Mouse (Mus musculus) kidney, postnatal 0 days (tissue): ENCODE results near the gene Mab21l3. TPM values are rescaled to one million over a fixed set of nuclear protein-coding genes. Genes with fewer than 3 reads are reported as not detected.

Source experiments
- ATAC-seq: fragments of 200-750 bp; cut with Nextera tagmentation; replicated peaks from 2 replicates; pipeline ENCODE4 v1.8.0; 2017; ENCODE audit warnings: low read depth, moderate number of reproducible peaks, moderate TSS enrichment, moderate library complexity; ENCODE audit not compliant: low FRiP score
- DNase-seq: peaks from one replicate; pipeline ENCODE4 v3.0.0-alpha.2; 2016; ENCODE audit warnings: low spot score
- H3K27ac ChIP-seq: fragments of 300-500 bp; sonication (generic); 2 replicates; pipeline ENCODE4 v1.5.1; 2014; ENCODE audit warnings: mild to moderate bottlenecking
- H3K27me3 ChIP-seq: fragments of 300-500 bp; sonication (generic); 2 replicates; pipeline ENCODE4 v1.6.1; 2014; ENCODE audit warnings: low read length, mixed read lengths; ENCODE audit not compliant: insufficient read depth
- H3K36me3 ChIP-seq: fragments of 300-500 bp; sonication (generic); 2 replicates; pipeline ENCODE4 v1.6.1; 2014; ENCODE audit warnings: low read length, mixed read lengths; ENCODE audit not compliant: insufficient read depth
- H3K4me1 ChIP-seq: fragments of 300-500 bp; sonication (generic); replicated peaks from 2 replicates; pipeline ENCODE4 v1.6.1; 2014; ENCODE audit warnings: antibody characterized with exemption, low read length, mixed read lengths; ENCODE audit not compliant: insufficient read depth
- H3K4me2 ChIP-seq: fragments of 300-500 bp; sonication (generic); 2 replicates; pipeline ENCODE4 v1.6.1; 2014; ENCODE audit warnings: mild to moderate bottlenecking, low read length, moderate library complexity, mixed read lengths
- H3K4me3 ChIP-seq: fragments of 300-500 bp; sonication (generic); replicated peaks from 2 replicates; pipeline ENCODE4 v1.5.1; 2014; ENCODE audit warnings: low read depth, low read length
- H3K9ac ChIP-seq: fragments of 300-500 bp; sonication (generic); 2 replicates; pipeline ENCODE4 v1.6.1; 2014; ENCODE audit warnings: low read depth, low read length
- H3K9me3 ChIP-seq: fragments of 300-500 bp; sonication (generic); replicated peaks from 2 replicates; pipeline ENCODE4 v1.6.1; 2016; ENCODE audit warnings: low read length, inconsistent platforms, mixed read lengths
- CTCF ChIP-seq: IDR thresholded peaks from 2 replicates; pipeline ENCODE4 v1.5.1; 2016; ENCODE audit warnings: antibody characterized with exemption, low read depth, mild to moderate bottlenecking, moderate library complexity
- WGBS: fragments of 180-500 bp; shearing (Covaris S2); extraction: QIAGEN DNeasy Blood & Tissue Kit; methylation state at CpG from one replicate; pipeline ENCODE4 v1.1.7; 2014; 5-methylcytosine and 5-hydroxymethylcytosine counted together
- polyA plus RNA-seq: library from polyadenylated mRNA; unstranded; fragments of >200 nt; fragmentation: Nextera tagmentation; extraction: Ambion mirVana; gene quantifications from 2 replicates; pipeline ENCODE4 v1.2.1, GENCODE M21; 2015

Mab21l3 gene
- polyA plus RNA-seq, 1 experiment from 2014 or later = 1.0 TPM

DNA sequence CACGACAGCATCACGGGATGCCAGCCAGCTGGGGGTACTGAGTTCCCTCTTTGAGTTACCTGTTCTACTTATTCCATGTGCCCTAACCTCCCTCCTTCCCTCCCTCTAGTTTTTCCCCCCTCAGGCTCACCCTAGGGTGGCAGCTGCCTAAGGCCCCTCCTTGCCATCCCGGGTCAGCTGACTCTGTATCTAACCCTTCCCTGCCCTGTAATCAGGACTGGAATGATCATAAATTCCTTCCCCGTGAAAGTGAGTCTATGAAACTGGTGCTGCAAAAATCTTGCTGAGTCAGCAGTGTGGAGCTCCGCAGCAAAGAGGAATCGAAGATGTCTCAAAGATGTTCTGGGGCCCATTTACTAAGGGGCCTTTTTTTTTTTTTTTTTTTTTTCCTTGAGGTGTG lies 2.6 kb upstream of the Mab21l3 start:
- Histone ChIP-seq H3K4me3 (no peak overlapping the region), H3K4me2 (no peak overlapping the region), H3K9me3 (no peaks in the 10 kb centered on the region), H3K27ac (no peak overlapping the region), H3K27me3 (no peaks in the 10 kb centered on the region), H3K36me3 (no peaks in the 10 kb centered on the region), H3K9ac (no peak overlapping the region), H3K4me1 (no peaks in the 10 kb centered on the region)
- WGBS = 43% methylated on average over 6 of the region's 6 CpGs
- no peak for TF ChIP-seq CTCF
- ATAC-seq = no peak
- DNase-seq = no peak

- H3K4me3 ChIP-seq = no peak overlapping the region
- ATAC-seq = no peak
- no peak overlapping the region for H3K27ac ChIP-seq
- TF ChIP-seq CTCF = no peak
- 52% methylated on average over 4 of the region's 4 CpGs for WGBS
- no peaks in the 10 kb centered on the region for H3K9me3 ChIP-seq
- no peaks in the 10 kb centered on the region for H3K36me3 ChIP-seq
- no peak for DNase-seq
- H3K4me2 ChIP-seq = no peak overlapping the region
- no peaks in the 10 kb centered on the region for H3K27me3 ChIP-seq
- H3K4me1 ChIP-seq = no peaks in the 10 kb centered on the region
- H3K9ac ChIP-seq = no peak overlapping the region
These were observed 2.7 kb downstream of the Mab21l3 start for GRCm38 (mm10) chr3:101846096-101846495.

- no peak for TF ChIP-seq CTCF
- Histone ChIP-seq H3K4me1 (no peaks in the 10 kb centered on the region), H3K9me3 (no peaks in the 10 kb centered on the region), H3K9ac (no peak overlapping the region), H3K27ac (no peak overlapping the region), H3K4me3 (no peak overlapping the region), H3K27me3 (no peaks in the 10 kb centered on the region), H3K36me3 (no peaks in the 10 kb centered on the region), H3K4me2 (no peak overlapping the region)
- DNase-seq (no peak), ATAC-seq (no peak)
- WGBS = 59% methylated on average over 7 of the region's 7 CpGs
These were observed 6.2 kb downstream of the Mab21l3 start for GRCm38 (mm10) chr3:101842372-101843094.

DNA sequence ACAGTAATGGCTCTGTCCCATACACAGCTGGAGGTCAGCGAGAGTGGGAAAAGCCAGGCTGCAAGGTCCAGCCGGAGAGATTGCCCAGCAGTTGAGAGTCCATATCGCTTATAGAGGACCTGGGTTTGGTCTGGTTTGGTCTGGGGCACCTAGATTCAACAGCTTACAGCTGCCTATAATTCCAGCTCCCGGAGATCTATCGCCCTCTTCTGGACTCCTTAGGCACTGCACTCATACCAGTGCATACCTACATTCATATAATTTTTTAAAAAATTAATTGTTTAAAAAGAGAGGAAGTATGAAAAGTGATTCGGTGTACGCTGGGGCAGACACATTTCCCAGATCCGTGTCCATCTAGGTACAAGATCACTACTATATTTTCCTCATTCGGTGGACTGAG lies 9.4 kb downstream of the Mab21l3 start:
- Histone ChIP-seq H3K36me3 (no peaks in the 10 kb centered on the region), H3K27ac (no peak overlapping the region), H3K9me3 (no peaks in the 10 kb centered on the region), H3K4me1 (0 out of 2 replicates have a peak, but pooled peaks cover 4% of the 10 kb centered on the region), H3K4me2 (no peak overlapping the region), H3K9ac (no peak overlapping the region), H3K27me3 (no peaks in the 10 kb centered on the region), H3K4me3 (no peak overlapping the region)
- DNase-seq = no peak
- ATAC-seq = no peak
- 87% methylated on average over 9 of the region's 9 CpGs for WGBS
- TF ChIP-seq CTCF = peak; percentile 44; the same call in 1 of the 2 replicates

GRCm38 (mm10) chr3:101836971-101837370 lies 11.8 kb downstream of the Mab21l3 start:
- DNase-seq (no peak), ATAC-seq (no peak)
- no peaks in the 10 kb centered on the region for H3K36me3 ChIP-seq
- no peak for TF ChIP-seq CTCF
- no peaks in the 10 kb centered on the region for H3K27me3 ChIP-seq
- no peak overlapping the region for H3K27ac ChIP-seq
- H3K9me3 ChIP-seq = no peaks in the 10 kb centered on the region
- H3K4me3 ChIP-seq = no peak overlapping the region
- no peak overlapping the region for H3K4me2 ChIP-seq
- 75% methylated on average over 3 of the region's 3 CpGs for WGBS
- peaks cover 7% of the 10 kb centered on the region; the same call in 1 of the 2 replicates for H3K4me1 ChIP-seq
- H3K9ac ChIP-seq = no peak overlapping the region

DNA sequence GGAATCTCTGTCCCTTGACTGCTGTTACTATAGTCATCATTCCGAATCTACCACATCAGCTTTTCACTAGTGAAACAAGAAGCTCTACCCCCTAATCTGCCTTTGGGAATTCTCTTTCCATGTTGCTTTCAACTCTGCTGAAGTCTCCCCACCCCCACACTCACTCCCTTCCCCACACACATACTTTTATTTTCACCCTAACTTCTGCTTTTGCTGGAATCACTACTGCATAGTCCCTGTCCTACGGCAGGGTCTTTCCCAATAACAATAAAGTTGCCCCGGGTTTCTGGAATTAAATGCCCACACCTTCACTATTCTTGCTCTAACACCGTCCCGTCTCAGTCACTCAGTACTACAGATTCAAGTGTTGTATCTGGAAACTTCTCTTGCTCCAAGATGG lies 12.2 kb downstream of the Mab21l3 start:
- ATAC-seq (no peak), DNase-seq (peak; percentile 11)
- H3K4me3 ChIP-seq = no peak overlapping the region
- no peak for TF ChIP-seq CTCF
- H3K9ac ChIP-seq = no peak overlapping the region
- no peak overlapping the region for H3K27ac ChIP-seq
- peaks cover 12% of the 10 kb centered on the region; the same call in 1 of the 2 replicates for H3K4me1 ChIP-seq
- peak overlapping the region; percentile 47 for H3K4me2 ChIP-seq
- WGBS = 66% methylated on average over 5 of the region's 5 CpGs
- H3K36me3 ChIP-seq = no peaks in the 10 kb centered on the region
- H3K27me3 ChIP-seq = no peaks in the 10 kb centered on the region
- H3K9me3 ChIP-seq = no peaks in the 10 kb centered on the region
